Mouse (Mus musculus): ENCODE data around the gene Aggf1. TPM values are rescaled to one million over a fixed set of nuclear protein-coding genes. Genes with fewer than 3 reads are reported as not detected.
A peak's percentile ranks its signal among the peaks of the same experiment; 100 is the strongest.

Gene Aggf1
- total and polyA plus RNA-seq, 3 experiments = 50.5 to 74.5 (median 55.1) TPM

- Histone ChIP-seq H3K9me3 (replicated peaks; ENCODE audit: insufficient read depth, low read length) (no peaks in the 10 kb centered on the region), H3K4me1 (ENCODE audit: control insufficient read depth in 1 of 2, insufficient read depth in 2 of 2, low read length in 2 of 2) (no peaks in the 10 kb centered on the region), H3K9ac (ENCODE audit: control insufficient read depth, low read depth, low read length, poor library complexity, severe bottlenecking) (no peak overlapping the region), H3K79me2 (ENCODE audit: control insufficient read depth, insufficient read depth, low read length, poor library complexity) (no peaks in the 10 kb centered on the region), H3K27me3 (ENCODE audit: control insufficient read depth in 1 of 2, insufficient read depth in 2 of 2, low read length in 2 of 2) (no peaks in the 10 kb centered on the region), H3K4me3 (ENCODE audit: control insufficient read depth in 1 of 2, insufficient read depth in 1 of 2, low read depth in 2 of 2, low read length in 2 of 2) (no peak overlapping the region), H3K27ac (ENCODE audit: control insufficient read depth, low read depth, low read length) (no peak overlapping the region), H3K36me3 (ENCODE audit: control insufficient read depth in 1 of 2, insufficient read depth in 2 of 2, low read length in 2 of 2) (no peaks in the 10 kb centered on the region)
- DNase-seq (ENCODE audit: low read depth, low spot score) = no peak
- TF ChIP-seq USF1 (IDR thresholded peaks at IDR 0.05; ENCODE audit: low read depth, low read length) = peak; percentile 73
- no peak for TF ChIP-seq MAX (IDR thresholded peaks at IDR 0.05; ENCODE audit: low read length)
Observed at GRCm38 (mm10) chr13:95343470-95343869, 31.7 kb downstream of the Aggf1 start.

GRCm38 (mm10) chr13:95336122-95336677 lies 39.0 kb downstream of the Aggf1 start:
- Histone ChIP-seq H3K27ac (ENCODE audit: control insufficient read depth, low read depth, low read length) (no peak overlapping the region), H3K27me3 (ENCODE audit: control insufficient read depth in 1 of 2, insufficient read depth in 2 of 2, low read length in 2 of 2) (no peaks in the 10 kb centered on the region), H3K36me3 (ENCODE audit: control insufficient read depth in 1 of 2, insufficient read depth in 2 of 2, low read length in 2 of 2) (no peaks in the 10 kb centered on the region), H3K4me1 (ENCODE audit: control insufficient read depth in 1 of 2, insufficient read depth in 2 of 2, low read length in 2 of 2) (no peaks in the 10 kb centered on the region), H3K4me3 (ENCODE audit: control insufficient read depth in 1 of 2, insufficient read depth in 1 of 2, low read depth in 2 of 2, low read length in 2 of 2) (no peak overlapping the region), H3K9me3 (replicated peaks; ENCODE audit: insufficient read depth, low read length) (no peaks in the 10 kb centered on the region), H3K9ac (ENCODE audit: control insufficient read depth, low read depth, low read length, poor library complexity, severe bottlenecking) (no peak overlapping the region), H3K79me2 (ENCODE audit: control insufficient read depth, insufficient read depth, low read length, poor library complexity) (no peaks in the 10 kb centered on the region)
- no peak for DNase-seq (ENCODE audit: low read depth, low spot score)
- no peak for TF ChIP-seq SMC3 (IDR thresholded peaks at IDR 0.05; ENCODE audit: low read depth, low read length)
- no peak for TF ChIP-seq E2F4 (IDR thresholded peaks at IDR 0.05; ENCODE audit: borderline replicate concordance, low read depth, low read length)
- TF ChIP-seq POLR2AphosphoS2 (IDR thresholded peaks at IDR 0.05; ENCODE audit: low read length) = no peak
- TF ChIP-seq GATA1 (IDR thresholded peaks at IDR 0.05; ENCODE audit: low read depth, low read length) = no peak
- TF ChIP-seq ZKSCAN1 (IDR thresholded peaks at IDR 0.05; ENCODE audit: low read depth, low read length) = no peak
- TF ChIP-seq MAFK (IDR thresholded peaks at IDR 0.05; ENCODE audit: borderline replicate concordance, low read depth, low read length) = no peak
- TF ChIP-seq HCFC1 (IDR thresholded peaks at IDR 0.05; ENCODE audit: low read depth, low read length) = no peak
- no peak for TF ChIP-seq CHD2 (IDR thresholded peaks at IDR 0.05; ENCODE audit: low read length)
- TF ChIP-seq MXI1 (IDR thresholded peaks at IDR 0.05; ENCODE audit: low read depth, low read length) = no peak

GRCm38 (mm10) chr13:95332086-95332899 lies 42.9 kb downstream of the Aggf1 start:
- TF ChIP-seq POLR2AphosphoS2 (IDR thresholded peaks at IDR 0.05; ENCODE audit: low read length) (no peak), NELFE (IDR thresholded peaks at IDR 0.05; ENCODE audit: low read depth, low read length) (no peak), ETS1 (IDR thresholded peaks at IDR 0.05; ENCODE audit: low read depth, low read length) (no peak), KAT2A (conservative IDR thresholded peaks at IDR 0.05; ENCODE audit: low read depth, low read length) (no peak), GATA1 (IDR thresholded peaks at IDR 0.05; ENCODE audit: low read depth, low read length) (no peak), E2F4 (IDR thresholded peaks at IDR 0.05; ENCODE audit: borderline replicate concordance, low read depth, low read length) (no peak), ZNF384 (IDR thresholded peaks at IDR 0.05; ENCODE audit: low read depth, low read length) (no peak), MYC (IDR thresholded peaks at IDR 0.05; ENCODE audit: low read depth, low read length) (no peak), RAD21 (IDR thresholded peaks at IDR 0.05; ENCODE audit: low read depth, low read length) (no peak), TCF12 (IDR thresholded peaks at IDR 0.05; ENCODE audit: low read depth, low read length) (no peak), CTCF (IDR thresholded peaks at IDR 0.05 in 2 of 3, conservative IDR thresholded peaks at IDR 0.05 in 1 of 3; ENCODE audit: control insufficient read depth in 1 of 3, insufficient read depth in 1 of 3, low read depth in 2 of 3, low read length in 3 of 3, poor library complexity in 1 of 3, severe bottlenecking in 1 of 3) (no peak), MEF2A (IDR thresholded peaks at IDR 0.05; ENCODE audit: extremely low read depth, insufficient replicate concordance, low read depth, low read length, poor library complexity, severe bottlenecking) (no peak), POLR2A (IDR thresholded peaks at IDR 0.05; ENCODE audit: control insufficient read depth in 1 of 2, insufficient read depth in 1 of 2, low read depth in 1 of 2, low read length in 2 of 2, poor library complexity in 1 of 2) (no peak)

More at GRCm38 (mm10) chr13:95332086-95332899, 42.9 kb downstream of the Aggf1 start:
- H3K27ac ChIP-seq (ENCODE audit: control insufficient read depth, low read depth, low read length) = no peak overlapping the region
- no peaks in the 10 kb centered on the region for H3K36me3 ChIP-seq (ENCODE audit: control insufficient read depth in 1 of 2, insufficient read depth in 2 of 2, low read length in 2 of 2)
- H3K9me3 ChIP-seq (replicated peaks; ENCODE audit: insufficient read depth, low read length) = no peaks in the 10 kb centered on the region
- no peaks in the 10 kb centered on the region for H3K27me3 ChIP-seq (ENCODE audit: control insufficient read depth in 1 of 2, insufficient read depth in 2 of 2, low read length in 2 of 2)
- H3K4me1 ChIP-seq (ENCODE audit: control insufficient read depth in 1 of 2, insufficient read depth in 2 of 2, low read length in 2 of 2) = no peaks in the 10 kb centered on the region
- H3K79me2 ChIP-seq (ENCODE audit: control insufficient read depth, insufficient read depth, low read length, poor library complexity) = no peaks in the 10 kb centered on the region
- H3K4me3 ChIP-seq (ENCODE audit: control insufficient read depth in 1 of 2, insufficient read depth in 1 of 2, low read depth in 2 of 2, low read length in 2 of 2) = no peak overlapping the region
- H3K9ac ChIP-seq (ENCODE audit: control insufficient read depth, low read depth, low read length, poor library complexity, severe bottlenecking) = no peak overlapping the region
- no peak for DNase-seq (ENCODE audit: low read depth, low spot score)
